Mouse (Mus musculus) embryo, embryonic 10 days (tissue): ENCODE measurements around the gene Psmg4.

Experiments
- DNase-seq: peaks from one replicate; pipeline ENCODE4 v3.0.0-alpha.2; 2015; ENCODE audit warnings: low spot score

Gene Psmg4

GRCm38 (mm10) chr13:34162491-34163303, at the start of gene Psmg4:
Gene Psmg4 (plus strand): TSS chr13:34162964.
- DNase-seq, result peak; percentile 92

DNA sequence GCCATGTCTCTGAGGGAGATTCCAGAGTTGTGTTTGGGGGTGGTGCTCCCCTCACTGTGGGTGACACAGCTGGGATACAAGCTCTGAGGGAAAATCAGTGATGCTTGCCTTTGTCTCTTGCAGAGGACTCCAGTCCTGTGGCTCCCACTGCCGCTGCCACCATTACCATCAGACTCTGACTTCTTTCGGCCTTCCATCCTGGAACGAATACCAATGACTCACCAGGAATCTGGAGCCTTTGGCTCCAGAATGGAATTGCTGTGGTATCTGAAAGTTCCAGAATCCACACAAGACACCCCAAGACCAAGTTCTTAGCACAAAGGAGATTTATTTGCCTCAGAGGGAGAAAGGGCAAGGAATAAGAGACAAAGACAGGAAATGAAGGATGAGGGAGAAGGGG, 49.7 kb upstream of the Psmg4 start:
- DNase-seq, result no peak

DNA sequence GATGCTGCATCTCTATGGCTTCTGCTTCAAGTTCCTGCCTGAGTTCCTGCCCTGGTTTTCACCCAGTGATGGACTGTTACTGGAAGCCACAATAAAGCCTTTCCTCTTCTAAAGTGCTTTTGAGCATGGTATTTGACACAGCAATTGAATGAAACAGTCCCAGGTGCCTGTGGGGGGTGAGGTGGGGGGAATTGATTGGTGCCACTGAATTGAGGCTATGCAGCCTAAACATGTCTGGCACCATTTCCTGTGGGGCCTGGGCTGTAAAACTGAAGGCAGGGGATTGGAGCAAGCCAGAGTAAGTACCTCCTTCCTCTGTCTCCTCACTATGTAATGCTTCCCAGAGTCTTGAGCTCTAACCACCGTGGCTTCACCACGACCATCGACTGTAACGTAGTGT, 48.1 kb upstream of the Psmg4 start:
- no peak for DNase-seq

DNA sequence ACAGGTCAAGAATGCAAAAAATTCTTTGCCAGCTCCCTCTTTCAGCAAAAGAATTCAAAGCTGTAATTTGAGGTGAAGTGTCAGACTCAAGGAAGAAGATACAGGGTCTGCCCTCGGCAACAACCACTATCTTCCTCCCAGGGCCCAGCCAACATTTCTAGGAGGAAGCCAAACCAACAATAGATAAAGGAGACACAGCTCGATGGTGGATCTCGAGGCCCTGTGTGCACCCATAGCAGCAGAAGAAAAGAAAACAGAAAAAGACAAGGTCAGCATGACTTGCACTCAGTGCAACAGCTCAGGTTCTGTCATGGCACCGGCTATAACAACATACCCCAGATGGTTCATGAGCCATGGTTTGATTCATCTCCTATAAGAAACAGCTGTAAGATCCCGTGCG, 46.3 kb upstream of the Psmg4 start:
- DNase-seq, result no peak

GRCm38 (mm10) chr13:34118816-34119215, 43.9 kb upstream of the Psmg4 start:
- DNase-seq, result no peak

GRCm38 (mm10) chr13:34119406-34119805, 43.4 kb upstream of the Psmg4 start:
- no peak for DNase-seq

DNA sequence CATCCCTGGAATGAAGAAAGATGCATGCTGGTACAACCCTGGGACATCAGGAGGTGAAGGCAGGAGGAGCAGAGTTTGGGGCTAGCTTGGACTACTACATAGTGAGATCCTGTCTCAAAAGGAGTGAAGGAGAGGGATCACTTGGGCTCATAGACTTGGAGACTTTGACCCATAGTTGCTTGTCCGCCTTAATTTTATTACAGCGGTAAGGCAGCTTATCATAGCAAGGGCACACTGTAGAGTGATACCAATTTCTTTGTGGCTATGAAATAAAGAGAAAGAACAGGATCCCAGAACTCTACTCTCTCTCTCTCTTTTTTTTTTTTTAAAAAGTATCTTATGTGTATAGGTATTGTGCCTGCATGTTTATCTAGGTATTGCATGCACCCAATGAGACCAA, 42.2 kb upstream of the Psmg4 start:
- DNase-seq, result no peak

- DNase-seq, result no peak
Observed at GRCm38 (mm10) chr13:34125711-34126110, 37.1 kb upstream of the Psmg4 start.

- DNase-seq, result no peak
Observed at GRCm38 (mm10) chr13:34128276-34129114, 34.3 kb upstream of the Psmg4 start.

DNA sequence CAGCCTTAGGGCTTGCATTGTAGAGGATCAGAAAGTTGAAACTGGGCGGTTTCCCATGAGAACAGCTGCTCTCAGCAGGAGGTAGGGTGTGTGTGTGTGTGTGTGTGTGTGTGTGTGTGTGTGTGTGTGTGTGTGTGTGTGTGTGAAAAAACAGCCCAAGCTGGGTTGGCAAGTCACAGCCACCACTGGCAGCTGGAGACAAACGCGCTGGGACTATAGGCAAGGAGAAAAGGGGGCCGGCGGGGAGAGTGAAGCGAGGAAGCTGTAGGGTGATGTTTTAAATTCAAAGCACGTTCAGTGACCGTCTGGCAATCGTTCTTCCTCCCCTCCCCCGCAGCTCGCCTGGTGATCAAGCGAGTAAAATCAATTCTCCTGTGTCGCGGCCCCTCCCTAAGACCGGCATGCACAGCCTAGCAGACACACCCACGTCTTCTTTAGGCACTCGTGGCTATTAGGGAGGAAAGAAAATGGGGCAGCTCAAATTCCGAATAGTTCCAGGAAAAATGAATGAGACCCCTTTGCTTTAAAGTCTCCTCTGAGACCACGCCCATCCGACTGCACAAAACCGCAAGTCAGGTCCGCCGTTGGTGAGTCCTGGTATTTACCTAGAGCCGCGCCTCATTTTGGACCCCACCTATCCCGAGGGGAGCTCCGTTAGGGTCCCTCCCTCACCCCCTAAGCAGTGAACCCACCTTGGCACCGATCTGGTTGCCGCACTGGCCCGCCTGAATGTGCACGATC, 33.1 kb upstream of the Psmg4 start:
- peak; percentile 81 for DNase-seq

- DNase-seq, result peak; percentile 97
Observed at GRCm38 (mm10) chr13:34130226-34130731, 32.5 kb upstream of the Psmg4 start, which contains the start of gene Tubb2b. Gene Tubb2b (minus strand): TSS chr13:34130466.

GRCm38 (mm10) chr13:34131011-34131707, 31.6 kb upstream of the Psmg4 start:
- DNase-seq, result peak; percentile 90

DNA sequence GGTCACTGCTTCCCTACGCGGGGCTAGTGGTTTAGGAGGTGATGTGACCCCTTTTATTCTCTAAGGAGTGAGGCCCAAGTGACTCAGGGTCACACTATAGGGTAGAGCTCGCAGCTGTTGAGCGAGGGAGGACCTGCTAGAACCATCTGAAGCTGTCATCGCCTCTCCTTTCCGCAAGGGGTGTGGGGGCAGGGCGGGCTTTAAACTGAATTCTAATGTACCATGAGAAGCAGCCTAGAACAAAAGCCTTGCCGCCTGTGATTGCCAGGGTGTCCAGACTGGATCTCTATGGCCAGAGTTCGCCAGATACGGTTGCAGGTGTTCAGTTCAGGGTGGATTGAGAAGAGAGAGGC, 31.1 kb upstream of the Psmg4 start:
- peak; percentile 77 for DNase-seq

GRCm38 (mm10) chr13:34132299-34132698, 30.5 kb upstream of the Psmg4 start:
- DNase-seq, result peak; percentile 34

GRCm38 (mm10) chr13:34132875-34133274, 29.9 kb upstream of the Psmg4 start:
- no peak for DNase-seq

- DNase-seq, result peak; percentile 84
Observed at GRCm38 (mm10) chr13:34133326-34134071, 29.3 kb upstream of the Psmg4 start.

GRCm38 (mm10) chr13:34134276-34134675, 28.5 kb upstream of the Psmg4 start:
- peak; percentile 24 for DNase-seq

DNA sequence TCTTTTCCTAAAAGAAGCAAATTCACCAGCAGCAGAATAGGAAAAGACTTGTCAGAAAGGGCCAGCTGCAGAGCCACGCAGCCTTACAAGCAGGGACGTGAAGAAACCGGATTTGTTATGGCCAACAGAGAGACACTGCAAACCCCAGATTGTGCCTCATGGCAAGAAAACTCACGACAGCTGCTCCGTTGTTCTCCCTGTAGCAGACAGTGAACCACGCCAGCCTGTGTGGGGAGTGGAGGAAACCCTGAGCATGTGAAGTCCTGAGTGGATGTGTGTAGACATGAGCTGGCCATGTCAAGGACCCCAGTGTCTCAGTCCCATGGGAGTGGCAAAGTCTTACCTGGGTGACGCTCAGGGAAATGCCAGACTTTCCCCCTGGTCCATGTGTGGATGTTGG, 26.2 kb upstream of the Psmg4 start:
- DNase-seq, result no peak

DNA sequence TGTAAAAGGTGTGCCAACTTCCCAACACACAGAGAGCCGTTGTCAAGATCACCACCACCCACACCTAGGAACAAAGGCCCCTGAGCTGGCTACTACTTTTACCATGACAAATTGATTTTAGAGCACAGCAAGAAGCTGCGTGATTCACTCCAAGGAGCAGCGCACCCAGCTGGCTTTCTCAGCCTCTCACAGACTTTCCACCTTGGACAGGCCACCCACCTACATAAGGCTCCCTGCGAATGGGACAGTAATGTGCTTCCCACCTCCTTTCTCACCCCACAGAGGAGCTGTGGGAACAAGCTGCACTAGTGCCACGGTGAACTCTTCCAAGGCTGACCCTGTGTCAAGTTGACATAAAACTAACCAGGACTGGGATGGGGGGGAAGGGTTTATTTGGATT, 19.4 kb upstream of the Psmg4 start:
- DNase-seq, result no peak

DNA sequence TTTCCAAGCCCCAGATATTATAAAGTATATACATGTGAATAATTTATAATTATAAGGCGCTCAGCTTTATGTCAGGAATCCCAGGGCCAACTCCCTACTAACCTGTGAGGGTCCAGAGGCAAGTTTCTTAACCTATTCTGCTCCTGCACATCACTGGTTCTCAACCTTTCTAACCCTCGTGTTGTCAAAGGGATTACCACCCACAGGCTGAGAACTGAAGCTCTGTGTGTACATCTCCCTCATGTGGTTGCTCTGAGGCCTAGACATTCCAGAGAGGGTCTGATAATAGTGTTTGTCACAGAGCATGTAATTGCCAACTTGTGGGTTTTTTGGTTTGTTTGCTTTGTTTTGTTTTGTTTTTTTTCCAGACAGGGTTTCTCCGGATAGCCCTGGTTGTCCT, 15.8 kb upstream of the Psmg4 start:
- DNase-seq, result peak; percentile 11

GRCm38 (mm10) chr13:34148181-34148580, 14.6 kb upstream of the Psmg4 start:
- no peak for DNase-seq
